Mouse (Mus musculus) C2C12 (cell line): Measurements from ENCODE around the gene Tdrd9. TPM values are rescaled to one million over a fixed set of nuclear protein-coding genes. Genes with fewer than 3 reads are reported as not detected.

Source experiments
- H3K27me3 ChIP-seq: one replicate; pipeline ENCODE4 v1.6.1; 2011; ENCODE audit not compliant: control insufficient read depth, insufficient read depth, insufficient read length
- H3K36me3 ChIP-seq: one replicate; pipeline ENCODE4 v1.6.1; 2011; ENCODE audit not compliant: control insufficient read depth, insufficient read depth
- H3K4me3 ChIP-seq: one replicate; pipeline ENCODE4 v1.5.1; 2011; ENCODE audit warnings: mild to moderate bottlenecking, control low read depth; ENCODE audit not compliant: poor library complexity, insufficient read depth, severe bottlenecking
- H3K79me2 ChIP-seq: one replicate; pipeline ENCODE4 v1.6.1; 2011; ENCODE audit not compliant: control insufficient read depth, insufficient read depth
- H3K79me3 ChIP-seq: one replicate; pipeline ENCODE4 v1.6.1; 2011; ENCODE audit warnings: low read depth, control low read depth
- H3ac ChIP-seq: one replicate; pipeline ENCODE3; 2011; ENCODE audit warnings: low read depth; ENCODE audit not compliant: control insufficient read depth, insufficient read length
- CEBPB ChIP-seq: IDR thresholded peaks from one replicate; pipeline ENCODE4 v1.6.1; 2011; ENCODE audit warnings: low read depth, mild to moderate bottlenecking, control low read depth, moderate library complexity
- CTCF ChIP-seq: IDR thresholded peaks from one replicate; pipeline ENCODE4 v1.5.1; 2011; ENCODE audit not compliant: control insufficient read depth, insufficient read depth, insufficient read length
- FOSL1 ChIP-seq: IDR thresholded peaks from one replicate; pipeline ENCODE4 v1.8.0; 2011; ENCODE audit warnings: mild to moderate bottlenecking, low read length; ENCODE audit not compliant: poor library complexity, insufficient read depth, severe bottlenecking
- MAX ChIP-seq: IDR thresholded peaks from one replicate; pipeline ENCODE4 v1.6.1; 2011; ENCODE audit warnings: mild to moderate bottlenecking, control low read depth
- MYOD1 ChIP-seq: IDR thresholded peaks from one replicate; pipeline ENCODE4 v1.6.1; 2011; ENCODE audit warnings: low read depth; ENCODE audit not compliant: control insufficient read depth, insufficient read length
- MYOG ChIP-seq: IDR thresholded peaks from one replicate; pipeline ENCODE4 v1.6.1; 2011; ENCODE audit not compliant: control insufficient read depth, insufficient read length; ENCODE audit errors: extremely low read depth
- USF1 ChIP-seq: IDR thresholded peaks from one replicate; pipeline ENCODE4 v1.6.1; 2011; ENCODE audit warnings: low read depth, mild to moderate bottlenecking, control low read depth, moderate library complexity
- polyA plus RNA-seq: library from polyadenylated mRNA; unstranded; fragments of >200 nt; fragmentation: generic; extraction: Trizol; gene quantifications from one replicate; pipeline ENCODE4 v1.2.1, GENCODE M21; 2012; ENCODE audit warnings: missing spikeins

The Tdrd9 gene
- polyA plus RNA-seq, 1 experiment, result 0.20 TPM

DNA sequence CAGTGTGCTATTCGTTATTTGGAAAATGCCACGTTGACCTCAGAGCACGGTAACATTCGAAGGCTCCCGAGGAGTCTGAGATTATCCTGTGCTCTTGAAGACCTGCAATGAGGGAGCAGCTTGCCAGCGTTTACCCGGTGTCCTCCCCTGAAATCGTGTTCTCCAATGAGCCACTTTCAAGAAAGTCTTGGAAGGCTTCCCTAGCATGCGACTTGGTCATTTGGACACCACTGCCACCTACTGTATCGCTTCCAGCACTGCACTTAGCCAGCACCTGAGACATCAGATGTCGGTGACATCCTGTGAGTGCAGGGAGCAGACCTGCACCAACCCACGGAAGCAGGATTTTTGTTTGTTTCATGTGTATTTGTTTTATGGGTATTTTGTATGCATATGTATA lies 119.7 kb downstream of the Tdrd9 start:
- TF ChIP-seq CTCF (peak; percentile 69), MYOD1 (no peak), MAX (no peak)
- H3K4me3 ChIP-seq, result no peak overlapping the region
- H3K79me2 ChIP-seq, result no peaks in the 10 kb centered on the region
- H3K36me3 ChIP-seq, result no peaks in the 10 kb centered on the region
- no peak overlapping the region for H3ac ChIP-seq
- H3K27me3 ChIP-seq, result no peaks in the 10 kb centered on the region
- no peaks in the 10 kb centered on the region for H3K79me3 ChIP-seq

DNA sequence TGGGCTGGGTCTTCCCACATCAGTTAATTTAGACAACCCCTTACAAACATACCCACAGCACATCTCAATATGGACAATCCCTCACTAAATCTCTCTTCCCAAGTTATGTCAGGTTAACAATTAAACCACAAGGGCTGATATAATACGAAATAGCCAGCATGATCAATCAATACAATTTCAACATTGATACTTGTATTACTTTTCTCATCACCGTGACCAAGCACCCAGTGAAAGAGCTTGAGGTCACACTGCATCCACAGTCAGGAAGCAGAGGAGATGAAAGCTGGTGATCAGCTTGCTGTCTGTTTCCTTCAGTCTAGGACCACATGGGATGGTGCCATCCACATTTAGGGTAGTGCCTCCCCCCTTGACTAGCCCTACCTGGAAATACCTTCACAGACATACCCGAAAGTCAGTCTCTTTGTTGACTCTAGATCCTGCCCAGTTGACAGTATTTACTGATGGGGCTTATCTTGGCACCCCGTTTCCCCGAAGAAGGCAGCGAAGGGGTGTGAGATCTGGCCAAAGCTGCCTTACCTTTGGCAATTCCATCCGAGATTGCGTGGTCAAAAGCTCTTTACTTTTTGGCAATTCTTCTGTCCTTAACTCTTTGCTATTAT lies 123.0 kb downstream of the Tdrd9 start:
- no peaks in the 10 kb centered on the region for H3K79me3 ChIP-seq
- no peak overlapping the region for H3K4me3 ChIP-seq

DNA sequence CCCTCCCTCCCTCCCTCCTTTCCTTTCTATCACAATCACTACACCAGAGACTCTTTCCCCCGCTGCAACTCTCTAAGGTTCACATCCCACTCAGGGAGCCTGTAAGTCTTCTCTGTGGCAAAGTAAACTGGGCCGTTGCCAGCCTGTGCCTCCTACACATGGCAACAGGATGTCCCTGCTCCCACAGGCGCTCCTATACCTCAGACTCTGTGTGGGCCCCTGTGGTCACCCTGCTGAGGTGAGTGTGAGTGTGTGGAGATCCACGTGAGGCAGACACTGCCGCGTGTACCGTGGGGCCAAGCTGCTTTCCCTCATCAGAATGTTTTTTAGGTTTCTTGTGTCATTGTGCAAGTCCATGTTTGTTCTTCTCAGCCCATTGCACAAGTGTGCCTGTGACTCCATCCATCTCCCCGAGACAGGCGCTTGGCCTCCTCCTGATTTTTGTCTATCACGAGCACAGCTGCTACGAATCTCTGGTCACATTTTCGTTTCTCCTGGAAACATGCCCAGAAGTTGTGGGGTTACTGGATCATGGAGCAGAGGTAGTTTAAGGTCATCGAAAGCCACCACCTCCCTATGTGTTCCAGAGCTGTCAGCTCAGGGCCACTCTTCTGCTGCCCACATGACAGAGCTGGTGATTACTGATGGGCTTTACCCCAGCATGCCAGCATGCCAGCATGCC lies 124.8 kb downstream of the Tdrd9 start:
- no peaks in the 10 kb centered on the region for H3K27me3 ChIP-seq
- no peak overlapping the region for H3ac ChIP-seq
- H3K36me3 ChIP-seq, result no peaks in the 10 kb centered on the region
- no peaks in the 10 kb centered on the region for H3K79me2 ChIP-seq
- TF ChIP-seq MYOD1, result no peak
- TF ChIP-seq MAX, result no peak
- no peak for TF ChIP-seq USF1
- peak; percentile 60 for TF ChIP-seq CEBPB
- no peak for TF ChIP-seq CTCF
- no peak overlapping the region for H3K4me3 ChIP-seq
- no peaks in the 10 kb centered on the region for H3K79me3 ChIP-seq

More for the DNA sequence above, 123.0 kb downstream of the Tdrd9 start:
- no peak overlapping the region for H3ac ChIP-seq
- no peak for TF ChIP-seq USF1
- no peak for TF ChIP-seq MAX
- TF ChIP-seq MYOG, result no peak
- TF ChIP-seq MYOD1, result no peak
- H3K27me3 ChIP-seq, result no peaks in the 10 kb centered on the region
- H3K36me3 ChIP-seq, result no peaks in the 10 kb centered on the region
- H3K79me2 ChIP-seq, result no peaks in the 10 kb centered on the region

DNA sequence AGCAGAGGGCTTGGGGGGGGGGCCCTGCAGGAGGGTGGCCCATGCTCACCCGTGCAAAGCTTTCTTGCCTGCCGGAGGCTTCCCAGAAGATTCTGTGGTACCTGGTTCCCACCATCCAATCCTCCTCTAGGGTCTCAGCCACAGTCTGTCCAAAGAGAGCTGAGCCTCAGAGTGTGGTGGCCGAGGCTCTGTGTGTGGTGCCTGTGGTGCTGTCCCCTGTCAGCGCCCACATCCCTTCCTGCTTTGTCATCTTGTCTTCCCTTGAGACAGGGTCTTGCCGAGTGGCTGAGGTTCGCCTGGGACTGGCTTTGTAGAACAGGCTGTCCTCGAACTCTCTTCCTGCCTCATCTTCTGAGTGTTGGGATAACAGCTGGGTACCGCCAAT lies 125.4 kb downstream of the Tdrd9 start:
- Histone ChIP-seq H3K79me2 (no peaks in the 10 kb centered on the region), H3K36me3 (no peaks in the 10 kb centered on the region), H3K27me3 (no peaks in the 10 kb centered on the region), H3ac (no peak overlapping the region), H3K4me3 (no peak overlapping the region), H3K79me3 (no peaks in the 10 kb centered on the region)
- no peak for TF ChIP-seq CTCF
- no peak for TF ChIP-seq MYOG
- TF ChIP-seq USF1, result no peak
- TF ChIP-seq CEBPB, result no peak
- TF ChIP-seq FOSL1, result no peak
- no peak for TF ChIP-seq MAX
- TF ChIP-seq MYOD1, result no peak

DNA sequence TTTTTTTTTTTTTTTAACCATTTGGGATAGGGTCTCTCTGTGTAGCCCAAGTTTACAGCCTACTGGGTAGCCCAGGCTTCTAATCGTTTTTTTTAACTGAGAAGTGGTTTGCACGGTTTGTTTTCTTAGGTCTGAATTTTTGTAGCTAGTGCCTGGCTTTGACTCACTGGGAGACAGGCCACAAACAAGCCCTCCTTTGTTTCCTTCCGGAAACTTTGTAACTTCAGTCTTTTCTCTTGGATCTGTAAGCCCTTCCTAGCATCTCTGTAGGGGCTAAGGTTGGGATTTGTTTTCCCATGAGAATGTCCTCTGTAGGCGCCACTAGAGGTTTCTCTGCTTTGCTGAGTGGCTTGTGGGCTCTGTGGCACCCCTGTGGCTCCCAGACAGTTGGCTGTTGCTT lies 128.7 kb downstream of the Tdrd9 start:
- H3K27me3 ChIP-seq, result peaks cover 6% of the 10 kb centered on the region

DNA sequence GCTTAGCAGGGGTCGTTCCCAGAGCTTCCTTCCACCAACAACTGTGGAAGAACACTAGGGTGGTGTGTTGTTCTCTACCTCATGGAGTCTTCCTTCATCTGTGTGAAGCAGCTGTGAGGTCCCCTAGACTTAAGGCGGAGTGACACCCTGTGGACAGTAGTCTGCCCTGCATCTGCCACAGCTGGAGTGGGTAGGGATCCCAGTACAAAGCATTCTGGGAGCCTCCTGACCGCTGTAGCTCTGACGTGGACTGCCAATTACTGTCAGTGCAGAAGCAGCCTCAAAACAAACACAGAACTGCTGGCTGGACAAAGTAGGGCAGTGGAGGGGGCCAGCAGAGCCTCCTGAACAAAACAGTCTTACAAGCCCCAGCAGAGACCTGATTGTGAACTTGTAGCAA lies 129.7 kb downstream of the Tdrd9 start:
- Histone ChIP-seq H3ac (no peak overlapping the region), H3K4me3 (no peak overlapping the region), H3K79me3 (no peaks in the 10 kb centered on the region), H3K27me3 (peaks cover 15% of the 10 kb centered on the region), H3K79me2 (no peaks in the 10 kb centered on the region), H3K36me3 (no peaks in the 10 kb centered on the region)
- no peak for TF ChIP-seq USF1
- no peak for TF ChIP-seq MYOD1
- TF ChIP-seq FOSL1, result no peak
- TF ChIP-seq MYOG, result no peak
- no peak for TF ChIP-seq CEBPB
- no peak for TF ChIP-seq MAX
- no peak for TF ChIP-seq CTCF

More for the DNA sequence above, 128.7 kb downstream of the Tdrd9 start:
- Histone ChIP-seq H3K36me3 (no peaks in the 10 kb centered on the region), H3ac (no peak overlapping the region), H3K79me2 (no peaks in the 10 kb centered on the region), H3K79me3 (no peaks in the 10 kb centered on the region), H3K4me3 (no peak overlapping the region)
- TF ChIP-seq CTCF, result no peak
- TF ChIP-seq MYOD1, result no peak
- no peak for TF ChIP-seq USF1
- no peak for TF ChIP-seq CEBPB
- no peak for TF ChIP-seq MAX
- no peak for TF ChIP-seq FOSL1
- TF ChIP-seq MYOG, result no peak
